Mouse (Mus musculus): Measurements from ENCODE around the gene Parp1. TPM values are rescaled to one million over a fixed set of nuclear protein-coding genes. Genes with fewer than 3 reads are reported as not detected.

The Parp1 gene
- polyA plus RNA-seq, 1 experiment: 49.6 TPM

DNA sequence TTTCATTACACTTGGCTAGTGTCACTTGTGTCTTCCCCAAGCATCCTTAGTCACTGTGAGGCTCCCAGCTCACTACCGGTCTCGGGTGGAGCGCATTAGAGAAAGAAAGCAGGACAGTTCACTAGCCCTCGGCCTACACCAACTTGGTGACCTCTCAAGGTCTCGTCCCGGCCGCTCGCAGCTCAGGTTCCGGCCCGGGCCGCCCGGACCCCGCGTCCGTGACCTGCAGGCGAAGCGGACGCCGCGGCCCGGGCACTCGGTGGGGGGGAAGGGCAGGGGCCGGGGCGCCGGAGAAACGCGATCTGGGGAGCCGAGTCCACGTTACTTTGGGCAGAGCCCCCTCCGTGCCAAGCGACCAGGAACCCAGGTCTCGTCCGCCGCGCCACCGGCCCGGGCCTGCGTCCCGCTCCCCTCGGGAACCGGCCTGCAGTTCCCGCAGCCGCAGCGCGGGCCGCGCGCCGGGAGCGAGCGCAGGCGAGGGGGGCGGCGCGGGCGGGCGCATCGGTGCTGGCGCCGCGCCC lies 71.9 kb downstream of the Parp1 start:
- no peaks in the 10 kb centered on the region for H3K27me3 ChIP-seq (ENCODE audit: control insufficient read depth, insufficient read depth, low read length)
- no peaks in the 10 kb centered on the region for H3K36me3 ChIP-seq (ENCODE audit: control insufficient read depth, insufficient read depth, low read length)
- TF ChIP-seq POLR2A (IDR thresholded peaks at IDR 0.05; ENCODE audit: control insufficient read depth, extremely low read depth, insufficient read depth, low read length, poor library complexity) (no peak), CTCF (IDR thresholded peaks at IDR 0.05; ENCODE audit: borderline replicate concordance, control insufficient read depth, extremely low read depth, insufficient read depth, low read length, poor library complexity) (no peak)
- peaks cover 12% of the 10 kb centered on the region for H3K4me1 ChIP-seq (replicated peaks; ENCODE audit: control insufficient read depth, insufficient read depth, low read length)
- WGBS: under 1% methylated on average over 60 of the region's 61 CpGs
- DNase-seq: peak; percentile 47
- H3K27ac ChIP-seq (ENCODE audit: control insufficient read depth, insufficient read depth, low read length): no peak overlapping the region
- H3K4me3 ChIP-seq (ENCODE audit: control insufficient read depth, insufficient read depth, low read length): peak overlapping the region; percentile 62

- H3K4me3 ChIP-seq (ENCODE audit: control insufficient read depth, insufficient read depth, low read length): peak within 1 kb of the TSS; percentile 62
- under 1% methylated on average over 47 of the region's 47 CpGs for WGBS
- H3K27me3 ChIP-seq (ENCODE audit: control insufficient read depth, insufficient read depth, low read length): no peaks in the 10 kb centered on the region
- no peaks in the 10 kb centered on the region for H3K36me3 ChIP-seq (ENCODE audit: control insufficient read depth, insufficient read depth, low read length)
- H3K4me1 ChIP-seq (replicated peaks; ENCODE audit: control insufficient read depth, insufficient read depth, low read length): peaks cover 12% of the 10 kb centered on the region
- H3K27ac ChIP-seq (ENCODE audit: control insufficient read depth, insufficient read depth, low read length): peak within 1 kb of the TSS; percentile 24
- peak; percentile 96 for DNase-seq
- TF ChIP-seq CTCF (IDR thresholded peaks at IDR 0.05; ENCODE audit: borderline replicate concordance, control insufficient read depth, extremely low read depth, insufficient read depth, low read length, poor library complexity) (no peak; the same call in 1 of the 2 replicates), POLR2A (IDR thresholded peaks at IDR 0.05; ENCODE audit: control insufficient read depth, extremely low read depth, insufficient read depth, low read length, poor library complexity) (peak; percentile 82; the same call in 1 of the 2 replicates)
Observed at GRCm38 (mm10) chr1:180641137-180641517, 72.4 kb downstream of the Parp1 start, which contains the start of gene Lin9. Lin9 (plus strand) TSS chr1:180641150.

GRCm38 (mm10) chr1:180641518-180642227 lies 72.9 kb downstream of the Parp1 start:
- no peak for TF ChIP-seq POLR2A (IDR thresholded peaks at IDR 0.05; ENCODE audit: control insufficient read depth, extremely low read depth, insufficient read depth, low read length, poor library complexity)
- TF ChIP-seq CTCF (IDR thresholded peaks at IDR 0.05; ENCODE audit: borderline replicate concordance, control insufficient read depth, extremely low read depth, insufficient read depth, low read length, poor library complexity): no peak
- DNase-seq: no peak

GRCm38 (mm10) chr1:180642228-180642564 lies 73.5 kb downstream of the Parp1 start:
- TF ChIP-seq POLR2A (IDR thresholded peaks at IDR 0.05; ENCODE audit: control insufficient read depth, extremely low read depth, insufficient read depth, low read length, poor library complexity) (no peak), CTCF (IDR thresholded peaks at IDR 0.05; ENCODE audit: borderline replicate concordance, control insufficient read depth, extremely low read depth, insufficient read depth, low read length, poor library complexity) (no peak)
- no peaks in the 10 kb centered on the region for H3K36me3 ChIP-seq (ENCODE audit: control insufficient read depth, insufficient read depth, low read length)
- peaks cover 12% of the 10 kb centered on the region for H3K4me1 ChIP-seq (replicated peaks; ENCODE audit: control insufficient read depth, insufficient read depth, low read length)
- H3K27ac ChIP-seq (ENCODE audit: control insufficient read depth, insufficient read depth, low read length): peak overlapping the region; percentile 24; the same call in 1 of the 2 replicates
- H3K4me3 ChIP-seq (ENCODE audit: control insufficient read depth, insufficient read depth, low read length): peak overlapping the region; percentile 3; the same call in 1 of the 2 replicates
- H3K27me3 ChIP-seq (ENCODE audit: control insufficient read depth, insufficient read depth, low read length): no peaks in the 10 kb centered on the region
- no peak for DNase-seq
- WGBS: 37% methylated on average over 8 of the region's 8 CpGs

More at GRCm38 (mm10) chr1:180641518-180642227, 72.9 kb downstream of the Parp1 start:
- 1% methylated on average over 50 of the region's 50 CpGs for WGBS
- H3K27ac ChIP-seq (ENCODE audit: control insufficient read depth, insufficient read depth, low read length): peak overlapping the region; percentile 24
- no peaks in the 10 kb centered on the region for H3K27me3 ChIP-seq (ENCODE audit: control insufficient read depth, insufficient read depth, low read length)
- peak overlapping the region; percentile 62 for H3K4me3 ChIP-seq (ENCODE audit: control insufficient read depth, insufficient read depth, low read length)
- no peaks in the 10 kb centered on the region for H3K36me3 ChIP-seq (ENCODE audit: control insufficient read depth, insufficient read depth, low read length)
- H3K4me1 ChIP-seq (replicated peaks; ENCODE audit: control insufficient read depth, insufficient read depth, low read length): peaks cover 12% of the 10 kb centered on the region

Other genes with a start within 250 kb of the Parp1 start
- 69.0 and 73.0 TPM in 2 replicates for gene Itpkb, start 238.4 kb upstream of the Parp1 start, polyA plus RNA-seq (2012; rRNA removed)
- gene Stum, start 85.4 kb upstream of the Parp1 start, polyA plus RNA-seq (2012; rRNA removed): 0.94 and 1.3 TPM in 2 replicates
- 16.9 and 21.6 TPM in 2 replicates for gene Lin9, start 72.2 kb downstream of the Parp1 start, polyA plus RNA-seq (2012; rRNA removed)
- gene Mixl1, start 128.1 kb downstream of the Parp1 start, polyA plus RNA-seq (2012; rRNA removed): 0.13 and 0.52 TPM in 2 replicates
- 14.8 and 16.7 TPM in 2 replicates for gene Acbd3, start 157.1 kb downstream of the Parp1 start, polyA plus RNA-seq (2012; rRNA removed)
- gene H3f3a, start 245.0 kb downstream of the Parp1 start, polyA plus RNA-seq (2012; rRNA removed): 750 and 796 TPM in 2 replicates

All from thymus, adult 2 months (tissue).